Mouse (Mus musculus): ENCODE measurements around the gene Scube3. TPM values are rescaled to one million over a fixed set of nuclear protein-coding genes. Genes with fewer than 3 reads are reported as not detected.

Gene Scube3
- not detected in 2 replicates for polyA plus RNA-seq (2012; ENCODE audit: insufficient read depth, insufficient read length, missing spikeins)

- Histone ChIP-seq H3K4me3 (ENCODE audit: insufficient read depth, low read depth, low read length) (peak within 1 kb of the TSS; percentile 47), H3K27ac (replicated peaks; ENCODE audit: low read depth, low read length) (no peak within 1 kb of the TSS), H3K4me1 (ENCODE audit: control insufficient read depth, insufficient read depth, insufficient read length, low read length) (no peaks in the 10 kb centered on the region; the same call in 1 of the 2 replicates)
Measured at GRCm38 (mm10) chr17:28141771-28142699, at the start of gene Scube3. TSS of gene Scube3 (plus strand) at chr17:28142141.

GRCm38 (mm10) chr17:28092297-28092696 lies 49.6 kb upstream of the Scube3 start:
- Histone ChIP-seq H3K27ac (replicated peaks; ENCODE audit: low read depth, low read length) (no peak overlapping the region), H3K4me3 (ENCODE audit: insufficient read depth, low read depth, low read length) (no peak overlapping the region), H3K4me1 (ENCODE audit: control insufficient read depth, insufficient read depth, insufficient read length, low read length) (no peaks in the 10 kb centered on the region)

GRCm38 (mm10) chr17:28093837-28094236 lies 48.1 kb upstream of the Scube3 start:
- H3K27ac ChIP-seq (replicated peaks; ENCODE audit: low read depth, low read length): no peak overlapping the region

GRCm38 (mm10) chr17:28096418-28096817 lies 45.5 kb upstream of the Scube3 start:
- Histone ChIP-seq H3K4me1 (ENCODE audit: control insufficient read depth, insufficient read depth, insufficient read length, low read length) (no peaks in the 10 kb centered on the region), H3K27ac (replicated peaks; ENCODE audit: low read depth, low read length) (no peak overlapping the region), H3K4me3 (ENCODE audit: insufficient read depth, low read depth, low read length) (no peak overlapping the region)

More at GRCm38 (mm10) chr17:28093837-28094236, 48.1 kb upstream of the Scube3 start:
- Histone ChIP-seq H3K4me3 (ENCODE audit: insufficient read depth, low read depth, low read length) (no peak overlapping the region), H3K4me1 (ENCODE audit: control insufficient read depth, insufficient read depth, insufficient read length, low read length) (no peaks in the 10 kb centered on the region)

GRCm38 (mm10) chr17:28097308-28097707 lies 44.6 kb upstream of the Scube3 start:
- Histone ChIP-seq H3K4me3 (ENCODE audit: insufficient read depth, low read depth, low read length) (no peak overlapping the region), H3K4me1 (ENCODE audit: control insufficient read depth, insufficient read depth, insufficient read length, low read length) (no peaks in the 10 kb centered on the region), H3K27ac (replicated peaks; ENCODE audit: low read depth, low read length) (no peak overlapping the region)

- Histone ChIP-seq H3K27ac (replicated peaks; ENCODE audit: low read depth, low read length) (no peak overlapping the region), H3K4me3 (ENCODE audit: insufficient read depth, low read depth, low read length) (no peak overlapping the region), H3K4me1 (ENCODE audit: control insufficient read depth, insufficient read depth, insufficient read length, low read length) (no peaks in the 10 kb centered on the region)
Measured at GRCm38 (mm10) chr17:28099086-28099485, 42.9 kb upstream of the Scube3 start.

GRCm38 (mm10) chr17:28100669-28101068 lies 41.3 kb upstream of the Scube3 start:
- H3K27ac ChIP-seq (replicated peaks; ENCODE audit: low read depth, low read length): no peak overlapping the region
- H3K4me1 ChIP-seq (ENCODE audit: control insufficient read depth, insufficient read depth, insufficient read length, low read length): no peaks in the 10 kb centered on the region
- no peak overlapping the region for H3K4me3 ChIP-seq (ENCODE audit: insufficient read depth, low read depth, low read length)

- H3K27ac ChIP-seq (replicated peaks; ENCODE audit: low read depth, low read length): no peak overlapping the region
- no peak overlapping the region for H3K4me3 ChIP-seq (ENCODE audit: insufficient read depth, low read depth, low read length)
- no peaks in the 10 kb centered on the region for H3K4me1 ChIP-seq (ENCODE audit: control insufficient read depth, insufficient read depth, insufficient read length, low read length)
Measured at GRCm38 (mm10) chr17:28101284-28101887, 40.6 kb upstream of the Scube3 start.

- Histone ChIP-seq H3K4me1 (ENCODE audit: control insufficient read depth, insufficient read depth, insufficient read length, low read length) (no peaks in the 10 kb centered on the region), H3K27ac (replicated peaks; ENCODE audit: low read depth, low read length) (no peak overlapping the region), H3K4me3 (ENCODE audit: insufficient read depth, low read depth, low read length) (no peak overlapping the region)
Measured at GRCm38 (mm10) chr17:28101902-28102319, 40.0 kb upstream of the Scube3 start.

GRCm38 (mm10) chr17:28104416-28104815 lies 37.5 kb upstream of the Scube3 start:
- Histone ChIP-seq H3K4me3 (ENCODE audit: insufficient read depth, low read depth, low read length) (no peak overlapping the region), H3K4me1 (ENCODE audit: control insufficient read depth, insufficient read depth, insufficient read length, low read length) (no peaks in the 10 kb centered on the region), H3K27ac (replicated peaks; ENCODE audit: low read depth, low read length) (no peak overlapping the region)

GRCm38 (mm10) chr17:28106352-28106751 lies 35.6 kb upstream of the Scube3 start:
- Histone ChIP-seq H3K4me3 (ENCODE audit: insufficient read depth, low read depth, low read length) (no peak overlapping the region), H3K4me1 (ENCODE audit: control insufficient read depth, insufficient read depth, insufficient read length, low read length) (no peaks in the 10 kb centered on the region)

GRCm38 (mm10) chr17:28107275-28107674 lies 34.7 kb upstream of the Scube3 start:
- no peak overlapping the region for H3K27ac ChIP-seq (replicated peaks; ENCODE audit: low read depth, low read length)
- no peaks in the 10 kb centered on the region for H3K4me1 ChIP-seq (ENCODE audit: control insufficient read depth, insufficient read depth, insufficient read length, low read length)
- no peak overlapping the region for H3K4me3 ChIP-seq (ENCODE audit: insufficient read depth, low read depth, low read length)

More at GRCm38 (mm10) chr17:28106352-28106751, 35.6 kb upstream of the Scube3 start:
- H3K27ac ChIP-seq (replicated peaks; ENCODE audit: low read depth, low read length): no peak overlapping the region

GRCm38 (mm10) chr17:28112266-28112665 lies 29.7 kb upstream of the Scube3 start:
- H3K27ac ChIP-seq (replicated peaks; ENCODE audit: low read depth, low read length): no peak overlapping the region
- H3K4me3 ChIP-seq (ENCODE audit: insufficient read depth, low read depth, low read length): no peak overlapping the region
- H3K4me1 ChIP-seq (ENCODE audit: control insufficient read depth, insufficient read depth, insufficient read length, low read length): no peaks in the 10 kb centered on the region

- Histone ChIP-seq H3K27ac (replicated peaks; ENCODE audit: low read depth, low read length) (no peak overlapping the region), H3K4me3 (ENCODE audit: insufficient read depth, low read depth, low read length) (no peak overlapping the region)
Measured at GRCm38 (mm10) chr17:28116335-28116734, 25.6 kb upstream of the Scube3 start.

GRCm38 (mm10) chr17:28117451-28118209 lies 24.3 kb upstream of the Scube3 start:
- H3K4me3 ChIP-seq (ENCODE audit: insufficient read depth, low read depth, low read length): no peak overlapping the region
- H3K4me1 ChIP-seq (ENCODE audit: control insufficient read depth, insufficient read depth, insufficient read length, low read length): no peaks in the 10 kb centered on the region
- no peak overlapping the region for H3K27ac ChIP-seq (replicated peaks; ENCODE audit: low read depth, low read length)

More at GRCm38 (mm10) chr17:28116335-28116734, 25.6 kb upstream of the Scube3 start:
- no peaks in the 10 kb centered on the region for H3K4me1 ChIP-seq (ENCODE audit: control insufficient read depth, insufficient read depth, insufficient read length, low read length)
